Mouse (Mus musculus) C2C12 (cell line): ENCODE measurements around the gene Mettl24.

Experiments
- CTCF ChIP-seq: IDR thresholded peaks from one replicate; pipeline ENCODE4 v1.5.1; 2011; ENCODE audit not compliant: control insufficient read depth, insufficient read depth, insufficient read length
- FOSL1 ChIP-seq: IDR thresholded peaks from one replicate; pipeline ENCODE4 v1.8.0; 2011; ENCODE audit warnings: mild to moderate bottlenecking, low read length; ENCODE audit not compliant: poor library complexity, insufficient read depth, severe bottlenecking
- MYOG ChIP-seq: IDR thresholded peaks from one replicate; pipeline ENCODE4 v1.6.1; 2011; ENCODE audit not compliant: control insufficient read depth, insufficient read length; ENCODE audit errors: extremely low read depth

- TF ChIP-seq CTCF (no peak), MYOG (no peak), FOSL1 (no peak)
These were observed 142.9 kb downstream of the Mettl24 start for GRCm38 (mm10) chr10:40825952-40826351.
